Mouse (Mus musculus): ENCODE measurements around the gene Skint11. TPM values are rescaled to one million over a fixed set of nuclear protein-coding genes. Genes with fewer than 3 reads are reported as not detected.

Gene Skint11
- polyA plus RNA-seq (2012; rRNA removed), result not detected in 2 replicates

GRCm38 (mm10) chr4:114163084-114163483, at the start of gene Skint11:
Gene Skint11 (plus strand): TSS chr4:114163384.

Other genes with a start within 250 kb of the Skint11 start
- not detected in 2 replicates for gene Skint5, start 163.9 kb upstream of the Skint11 start, polyA plus RNA-seq (2012; rRNA removed)
- 0.09 and 0.14 TPM in 2 replicates for gene Trabd2b, start 243.3 kb downstream of the Skint11 start, polyA plus RNA-seq (2012; rRNA removed)

Measured in liver, embryonic 14 days (tissue).